Mouse (Mus musculus) adrenal gland, postnatal 4 days (tissue): ENCODE measurements around the gene Pola1. TPM values are rescaled to one million over a fixed set of nuclear protein-coding genes. Genes with fewer than 3 reads are reported as not detected.
"Not testable (repeated sequence)": the region's sequence is repeated elsewhere in the genome, so short reads cannot be mapped to it uniquely, and the experiment has no call there.

Source experiments
- DNase-seq, 2 experiments: peaks; one replicate each; pipeline ENCODE4 v3.0.0; 2021 to 2022; ENCODE audit warnings: low spot score in 2 of 2, mixed read lengths in 2 of 2
- total RNA-seq, 2 experiments: library from RNA; stranded (reverse); gene quantifications; 2 replicates each; pipeline ENCODE4 v1.2.3; 2021

Pola1 gene
- total RNA-seq, 2 experiments from 2014 or later = 17.8 to 25.5 TPM

- no peak for DNase-seq
Measured at GRCm38 (mm10) chrX:93465711-93466110, 166.2 kb downstream of the Pola1 start.

DNA sequence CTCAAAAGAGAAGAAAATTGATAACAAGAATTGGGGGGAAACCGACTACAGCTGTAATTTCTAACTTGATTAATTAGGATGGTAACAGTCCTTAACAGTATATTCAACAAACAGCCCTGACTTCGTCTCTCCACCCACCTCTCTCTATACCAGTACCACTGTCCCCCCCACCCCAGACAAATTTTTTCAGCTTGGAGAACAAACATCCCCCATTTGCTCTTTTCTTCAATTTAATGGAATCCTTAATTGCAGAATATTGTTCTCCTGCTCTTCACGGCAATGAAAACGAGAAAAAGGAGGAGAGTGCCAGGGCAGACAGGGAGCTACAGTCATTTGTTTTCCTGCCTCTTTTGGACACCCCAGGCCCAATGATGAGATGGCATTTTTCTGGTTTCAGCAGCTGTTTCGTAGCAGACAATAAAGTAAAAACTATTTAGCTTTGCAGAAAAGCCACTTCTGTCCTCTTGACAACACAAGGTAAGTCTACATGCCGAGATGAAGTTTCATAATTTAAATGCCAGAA, 202.2 kb downstream of the Pola1 start:
- DNase-seq = no peak

- DNase-seq = no peak
Measured at GRCm38 (mm10) chrX:93428956-93429737, 202.8 kb downstream of the Pola1 start.

DNA sequence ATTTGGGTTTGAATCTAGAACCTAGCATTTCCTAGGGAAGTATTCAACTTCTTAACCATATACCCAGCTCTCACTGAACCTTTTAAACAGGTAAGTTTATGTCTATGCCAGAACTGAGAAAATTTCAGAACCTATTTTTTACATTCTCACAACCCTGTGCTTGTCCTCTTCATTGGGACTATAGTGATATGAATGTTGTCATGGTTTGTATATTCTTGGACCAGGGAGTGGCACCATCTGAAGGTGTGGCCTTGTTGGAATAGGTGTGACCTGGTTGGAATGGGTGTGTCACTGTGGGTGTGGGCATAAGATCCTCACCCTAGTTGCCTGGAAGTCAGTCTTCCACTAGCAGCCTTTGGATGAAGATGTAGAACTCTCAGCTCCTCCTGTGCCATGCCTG, 231.1 kb downstream of the Pola1 start:
- DNase-seq = not testable (repeated sequence)

- DNase-seq = no peak
Measured at GRCm38 (mm10) chrX:93397089-93397488, 234.9 kb downstream of the Pola1 start.

GRCm38 (mm10) chrX:93377285-93377972, 254.5 kb downstream of the Pola1 start:
- DNase-seq = no peak

GRCm38 (mm10) chrX:93373503-93373902, 258.5 kb downstream of the Pola1 start:
- DNase-seq = no peak

DNA sequence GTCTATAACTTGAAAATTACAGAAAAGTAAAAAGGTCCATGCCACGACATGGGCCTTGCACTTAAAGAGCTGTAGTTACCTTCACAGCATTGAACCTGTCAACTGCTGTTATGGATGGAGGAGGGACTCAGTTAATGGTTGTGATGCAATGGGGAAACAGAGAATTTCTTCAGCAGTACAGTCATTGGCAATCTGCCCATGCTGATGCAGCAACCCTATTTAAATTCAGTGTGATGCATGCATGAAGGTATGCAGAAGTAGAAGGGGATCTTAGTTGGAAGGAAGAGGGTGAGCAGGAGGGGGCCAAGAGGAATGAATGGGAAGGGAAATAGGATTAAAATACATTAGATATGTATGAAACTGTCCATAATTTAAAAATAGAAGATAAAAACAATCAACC, 262.2 kb downstream of the Pola1 start:
- no peak for DNase-seq

- no peak for DNase-seq
Measured at GRCm38 (mm10) chrX:93368211-93368610, 263.7 kb downstream of the Pola1 start.

DNA sequence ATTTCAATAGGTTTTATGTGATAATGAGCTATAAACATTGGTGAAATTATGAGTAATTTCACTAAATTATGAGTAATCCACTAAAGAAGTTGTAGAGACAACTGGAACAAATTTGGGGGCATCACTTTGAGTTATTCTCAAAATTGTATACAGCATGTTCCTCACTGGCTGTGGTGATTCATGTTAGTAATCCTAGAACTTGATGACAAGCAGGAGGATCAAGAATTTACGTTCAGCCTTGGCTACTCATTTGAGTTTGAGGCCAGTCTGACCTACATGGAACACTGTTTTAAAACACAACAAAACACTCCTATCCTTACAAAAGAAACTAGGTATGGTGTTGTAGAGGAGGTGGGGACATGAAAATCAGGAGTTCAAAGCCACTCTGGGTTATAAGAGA, 310.6 kb downstream of the Pola1 start:
- DNase-seq = no peak

DNA sequence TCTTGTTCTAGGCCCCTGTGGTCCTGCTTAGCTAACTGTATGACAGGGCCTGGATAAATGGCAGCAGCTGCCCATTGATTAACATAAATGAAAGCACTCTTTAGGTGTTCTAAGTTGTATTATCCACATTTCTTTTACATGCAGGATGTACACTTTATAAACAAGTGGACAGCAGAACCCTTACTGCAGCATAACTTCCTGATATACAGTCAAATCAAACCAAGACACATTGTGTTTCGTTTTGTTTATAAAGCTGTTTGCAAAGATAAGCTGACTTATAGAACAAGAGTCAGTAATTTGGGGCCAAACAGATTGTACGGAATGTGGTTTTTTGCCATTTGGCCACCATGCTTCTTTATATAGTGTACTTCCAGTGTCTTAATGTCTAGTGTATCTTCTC, 312.0 kb downstream of the Pola1 start:
- DNase-seq = no peak

DNA sequence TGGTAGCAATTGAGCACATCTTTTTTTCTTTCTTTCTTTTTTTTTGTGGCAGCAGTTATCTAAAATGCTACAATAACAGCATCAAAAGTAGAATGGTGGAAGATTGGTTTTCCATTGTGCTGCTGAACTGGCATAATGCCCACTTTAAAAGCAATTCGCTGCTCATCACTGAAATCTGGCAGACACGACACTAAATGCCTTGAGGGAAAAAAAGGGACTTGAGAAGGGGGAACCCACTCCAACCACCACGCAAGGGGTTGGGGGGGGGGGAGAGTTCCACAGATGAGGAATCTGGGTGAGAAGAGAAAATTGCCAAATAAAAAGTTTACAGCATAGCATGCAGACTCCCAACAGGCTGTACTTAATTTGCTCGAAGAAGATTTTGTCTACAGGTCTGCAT, 314.4 kb downstream of the Pola1 start:
- DNase-seq = no peak

- no peak for DNase-seq
Measured at GRCm38 (mm10) chrX:93305780-93306179, 326.2 kb downstream of the Pola1 start.

DNA sequence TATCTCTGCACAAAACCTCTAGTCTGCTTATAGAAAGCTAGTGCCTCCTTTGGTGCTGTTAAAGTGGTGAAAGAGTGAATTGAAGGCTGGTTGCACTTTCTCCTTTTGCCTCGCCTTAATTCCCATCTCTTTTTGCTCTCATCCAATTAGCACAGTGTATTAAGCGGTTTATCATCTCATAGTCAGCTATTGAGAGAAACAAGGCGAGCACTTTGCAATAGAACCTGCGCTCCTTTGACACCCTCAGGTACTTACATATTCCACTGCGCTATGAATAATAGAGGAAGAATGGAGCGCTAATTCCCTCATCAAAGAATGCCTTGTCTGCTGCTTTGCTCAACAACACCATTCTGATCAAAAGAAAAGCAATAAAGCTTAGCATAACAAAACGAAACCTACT, 330.2 kb downstream of the Pola1 start:
- DNase-seq = no peak

- DNase-seq = no peak
Measured at GRCm38 (mm10) chrX:93300183-93300815, 331.7 kb downstream of the Pola1 start.

- no peak for DNase-seq
Measured at GRCm38 (mm10) chrX:93299771-93300170, 332.2 kb downstream of the Pola1 start.

DNA sequence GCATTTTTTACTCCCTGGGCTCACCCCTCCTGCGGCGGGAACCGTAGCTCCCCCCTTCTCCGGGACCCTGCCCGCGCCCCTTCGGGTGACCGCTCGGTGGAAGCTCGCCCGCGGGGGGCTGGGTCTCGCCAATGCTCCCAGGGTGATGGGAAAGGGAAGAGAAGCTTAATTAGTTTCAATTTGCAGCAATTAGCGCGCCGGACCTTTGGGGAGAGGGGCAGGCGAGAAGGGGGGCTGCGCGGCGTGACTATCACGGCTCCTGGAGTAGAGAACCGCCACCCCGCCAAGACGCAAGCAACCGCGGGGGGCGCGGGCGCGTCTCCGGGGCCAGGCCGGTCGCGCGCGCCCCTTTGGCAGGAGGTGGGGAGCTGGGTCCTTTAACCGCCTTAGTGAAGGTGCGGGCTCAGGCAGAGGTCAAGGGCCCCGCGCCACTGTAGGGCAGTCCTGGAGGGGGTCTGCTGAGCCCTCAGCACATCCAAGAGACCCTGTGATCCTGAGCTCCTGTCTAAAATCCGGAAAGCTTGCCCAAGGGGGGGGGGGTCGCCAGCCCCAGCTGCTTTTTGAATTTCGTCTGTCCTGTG, 332.8 kb downstream of the Pola1 start:
- DNase-seq = no peak

DNA sequence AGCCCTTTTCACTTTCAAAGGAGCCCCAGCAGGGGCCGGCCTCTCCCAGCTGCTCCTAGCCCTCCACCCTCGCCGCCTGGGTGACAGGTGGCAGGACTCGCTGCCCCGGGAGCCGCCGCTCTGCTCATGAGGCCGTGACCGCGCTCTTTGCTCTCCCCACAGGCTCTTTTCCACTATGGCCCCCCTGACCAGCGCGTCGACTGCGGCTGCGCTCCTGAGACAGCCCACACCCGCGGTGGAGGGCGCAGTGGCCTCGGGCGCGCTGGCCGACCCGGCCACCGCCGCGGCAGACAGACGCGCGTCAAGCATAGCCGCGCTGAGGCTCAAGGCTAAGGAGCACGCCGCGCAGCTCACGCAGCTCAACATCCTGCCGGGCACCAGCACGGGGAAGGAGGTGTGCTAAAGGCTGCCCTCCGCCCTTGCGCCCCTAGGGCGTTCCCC, 334.9 kb downstream of the Pola1 start:
- DNase-seq = no peak

- DNase-seq = no peak
Measured at GRCm38 (mm10) chrX:93295819-93296218, 336.1 kb downstream of the Pola1 start.

- DNase-seq = no peak
Measured at GRCm38 (mm10) chrX:93294736-93295490, 337.0 kb downstream of the Pola1 start.

- no peak for DNase-seq
Measured at GRCm38 (mm10) chrX:93292031-93292430, 339.9 kb downstream of the Pola1 start.
